Mouse (Mus musculus) liver, embryonic 16.5 days (tissue): ENCODE data around the gene A430005L14Rik. TPM values are rescaled to one million over a fixed set of nuclear protein-coding genes. Genes with fewer than 3 reads are reported as not detected.
"Not testable (repeated sequence)": the region's sequence is repeated elsewhere in the genome, so short reads cannot be mapped to it uniquely, and the experiment has no call there.

Experiments
- ATAC-seq: fragments of 200-750 bp; cut with Nextera tagmentation; 2 replicates; pipeline ENCODE4 v1.8.0; 2017; ENCODE audit warnings: low read depth, mild to moderate bottlenecking, moderate number of reproducible peaks, moderate library complexity
- H3K27ac ChIP-seq: fragments of 300-500 bp; sonication (generic); 2 replicates; pipeline ENCODE4 v1.5.1; 2014; ENCODE audit warnings: mild to moderate bottlenecking, low read length
- H3K27me3 ChIP-seq: fragments of 300-500 bp; sonication (generic); 2 replicates; pipeline ENCODE4 v1.6.1; 2014; ENCODE audit warnings: low read depth, low read length, mixed read lengths; ENCODE audit not compliant: control insufficient read depth, insufficient read depth
- H3K36me3 ChIP-seq: fragments of 300-500 bp; sonication (generic); 2 replicates; pipeline ENCODE4 v1.6.1; 2014; ENCODE audit warnings: mild to moderate bottlenecking; ENCODE audit not compliant: control insufficient read depth, insufficient read depth
- H3K4me1 ChIP-seq: fragments of 300-500 bp; sonication (generic); 2 replicates; pipeline ENCODE4 v1.6.1; 2014; ENCODE audit warnings: low read depth, low read length, mixed read lengths; ENCODE audit not compliant: control insufficient read depth
- H3K4me2 ChIP-seq: fragments of 300-500 bp; sonication (generic); 2 replicates; pipeline ENCODE4 v1.6.1; 2014; ENCODE audit warnings: low read depth, low read length, mixed read lengths
- H3K4me3 ChIP-seq: fragments of 300-500 bp; sonication (generic); 2 replicates; pipeline ENCODE4 v1.5.1; 2014; ENCODE audit warnings: low read depth, mild to moderate bottlenecking, low read length
- H3K9ac ChIP-seq: fragments of 300-500 bp; sonication (generic); 2 replicates; pipeline ENCODE4 v1.6.1; 2014; ENCODE audit warnings: low read depth, low read length
- H3K9me3 ChIP-seq: fragments of 300-500 bp; sonication (generic); replicated peaks from 2 replicates; pipeline ENCODE4 v1.6.1; 2016; ENCODE audit warnings: low read length; ENCODE audit not compliant: control insufficient read depth
- WGBS: fragments of 180-500 bp; shearing (Covaris S2); extraction: QIAGEN DNeasy Blood & Tissue Kit; methylation state at CpG from one replicate; pipeline ENCODE4 v1.1.7; 2014; ENCODE audit not compliant: insufficient replicate concordance; 5-methylcytosine and 5-hydroxymethylcytosine counted together
- polyA plus RNA-seq: library from polyadenylated mRNA; unstranded; fragments of >200 nt; fragmentation: Nextera tagmentation; extraction: Ambion mirVana; gene quantifications from 2 replicates; pipeline ENCODE4 v1.2.1, GENCODE M21; 2015

Gene A430005L14Rik
- 45.4 and 52.0 TPM in 2 replicates for polyA plus RNA-seq

DNA sequence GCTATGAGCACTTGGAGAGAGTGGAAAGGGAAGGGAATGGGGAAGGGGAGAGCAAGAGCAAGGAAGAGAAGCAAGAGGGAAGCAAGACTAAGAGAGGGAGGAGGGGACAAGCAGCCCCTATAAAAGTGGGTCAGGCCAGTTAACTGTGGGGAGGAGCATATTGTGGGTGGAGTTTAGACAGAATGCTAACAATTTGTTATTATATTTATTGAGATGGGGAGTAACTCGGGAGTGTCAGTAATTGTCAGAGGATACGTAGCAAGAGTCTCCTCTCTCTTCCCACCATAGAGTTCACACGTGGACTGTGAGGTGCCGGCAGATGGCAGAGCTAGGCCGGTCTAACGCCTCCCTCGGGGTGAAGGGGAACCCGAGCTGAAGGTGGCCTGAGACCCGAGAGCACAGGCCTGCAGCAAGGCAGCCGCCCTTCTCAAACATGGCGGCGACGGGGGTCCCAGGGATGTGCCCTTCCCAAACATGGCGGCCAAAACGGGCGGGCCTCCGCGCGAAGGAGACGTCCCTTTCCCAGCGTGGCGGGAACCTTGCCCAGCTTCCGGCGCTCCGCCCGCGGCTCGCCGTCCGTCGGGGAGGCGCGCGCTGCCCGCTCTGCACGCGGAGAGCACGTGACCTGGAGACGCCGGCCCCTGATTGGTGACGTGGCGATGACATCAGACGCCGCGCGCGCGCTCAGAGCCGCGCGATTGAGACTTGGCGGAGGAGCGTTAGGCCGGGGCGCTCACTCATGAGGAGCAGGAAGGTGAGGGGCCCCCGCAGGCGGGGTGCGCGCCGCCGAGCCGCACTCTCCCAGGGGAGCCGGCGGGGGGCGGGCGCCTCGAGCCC is at the start of gene A430005L14Rik:
Gene A430005L14Rik, plus strand, starts transcription at position 669 of the 837 bp plus-strand sequence.
- 2% methylated on average over 66 of the region's 67 CpGs for WGBS
- H3K36me3 ChIP-seq: peaks cover 10% of the 10 kb centered on the region
- H3K4me1 ChIP-seq: peaks cover 7% of the 10 kb centered on the region
- H3K9ac ChIP-seq: peak within 1 kb of the TSS; percentile 90
- H3K27ac ChIP-seq: peak within 1 kb of the TSS; percentile 92
- peak within 1 kb of the TSS; percentile 74 for H3K4me2 ChIP-seq
- H3K27me3 ChIP-seq: peaks cover 3% of the 10 kb centered on the region; the same call in 1 of the 2 replicates
- ATAC-seq: peak; percentile 95
- H3K9me3 ChIP-seq: no peaks in the 10 kb centered on the region
- peak within 1 kb of the TSS; percentile 82 for H3K4me3 ChIP-seq

DNA sequence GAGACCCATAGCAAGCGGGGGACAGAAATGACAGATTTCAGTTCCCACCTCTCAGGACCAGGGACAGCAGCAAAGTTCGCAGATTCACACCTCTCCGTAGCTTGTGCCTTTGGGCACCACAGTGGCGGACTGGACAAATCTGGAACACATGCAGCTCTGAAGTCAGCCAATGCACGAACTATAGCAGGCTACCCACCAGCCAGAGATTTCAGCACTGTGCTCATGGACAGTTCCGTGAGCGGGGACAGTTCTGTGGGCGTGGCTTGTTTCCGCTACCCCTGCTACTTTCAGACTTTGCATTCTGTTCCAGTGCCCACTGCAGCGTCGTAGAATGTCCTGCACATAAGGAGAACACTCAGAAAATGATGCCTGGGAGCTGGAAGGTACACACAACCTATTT is 49.5 kb upstream of the A430005L14Rik start:
- H3K27me3 ChIP-seq: no peaks in the 10 kb centered on the region
- no peaks in the 10 kb centered on the region for H3K36me3 ChIP-seq
- no peak overlapping the region for H3K27ac ChIP-seq
- H3K9me3 ChIP-seq: no peaks in the 10 kb centered on the region
- no peak overlapping the region for H3K4me3 ChIP-seq
- no peak for ATAC-seq
- H3K9ac ChIP-seq: no peak overlapping the region
- H3K4me2 ChIP-seq: no peak overlapping the region
- no peaks in the 10 kb centered on the region for H3K4me1 ChIP-seq
- 24% methylated on average over 11 of the region's 11 CpGs for WGBS

DNA sequence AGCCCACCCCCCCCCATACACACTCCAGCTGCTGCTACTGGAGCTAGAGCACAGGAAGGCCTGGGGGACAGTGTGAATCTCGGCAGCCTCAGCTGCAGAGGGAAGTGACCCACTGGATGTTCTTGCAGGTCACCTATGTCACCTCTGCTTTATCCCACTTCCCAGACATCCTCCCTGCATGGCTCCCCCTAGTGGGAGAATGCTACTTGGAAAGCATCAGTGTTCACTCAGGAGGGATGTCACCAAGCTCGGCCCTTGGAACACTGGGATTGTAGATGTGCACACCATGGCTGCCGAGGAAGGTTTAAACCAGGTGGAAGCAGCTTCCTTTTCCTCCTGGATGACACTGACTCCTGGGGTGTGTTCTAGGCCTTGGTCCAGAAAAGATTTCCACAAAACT is 43.4 kb upstream of the A430005L14Rik start:
- no peak overlapping the region for H3K27ac ChIP-seq
- no peak for ATAC-seq
- no peaks in the 10 kb centered on the region for H3K4me1 ChIP-seq
- no peaks in the 10 kb centered on the region for H3K36me3 ChIP-seq
- WGBS: 49% methylated on average over 3 of the region's 3 CpGs
- no peaks in the 10 kb centered on the region for H3K27me3 ChIP-seq
- H3K9me3 ChIP-seq: no peaks in the 10 kb centered on the region
- H3K4me2 ChIP-seq: no peak overlapping the region
- no peak overlapping the region for H3K9ac ChIP-seq
- H3K4me3 ChIP-seq: no peak overlapping the region

DNA sequence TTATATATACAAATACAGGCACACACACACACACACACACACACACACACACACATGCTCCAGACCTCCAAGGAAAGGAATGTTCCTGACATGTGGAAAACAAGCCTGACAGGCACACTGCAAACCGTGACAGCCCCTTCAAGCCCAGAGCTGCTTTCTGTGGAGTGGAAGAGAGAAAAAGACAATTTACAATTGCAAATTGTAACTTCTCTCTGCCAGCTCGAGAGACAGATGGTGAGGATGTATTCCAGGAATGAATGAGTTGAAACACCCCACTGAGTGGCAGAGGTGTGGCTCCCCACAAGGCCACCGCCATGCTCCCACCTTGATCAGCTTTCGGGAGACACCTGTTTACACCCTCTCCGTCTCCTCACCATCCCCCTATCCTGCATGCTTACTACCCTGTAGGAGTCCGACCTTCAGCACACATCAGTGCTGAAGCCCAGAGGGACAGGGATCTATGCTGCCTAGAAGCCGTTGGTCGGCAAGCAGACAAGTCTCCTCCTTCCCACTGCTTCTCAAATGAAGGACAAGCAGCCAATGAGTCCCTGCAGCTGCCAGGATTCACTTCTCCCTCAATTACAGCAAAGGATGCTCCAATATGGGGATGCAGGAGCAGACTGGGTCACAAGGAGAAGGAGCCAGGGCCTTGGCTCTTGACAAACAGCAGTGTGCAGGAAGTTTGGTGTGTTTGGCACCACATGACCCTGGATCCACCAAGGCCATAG is 39.1 kb upstream of the A430005L14Rik start:
- Histone ChIP-seq H3K36me3 (no peaks in the 10 kb centered on the region), H3K4me2 (no peak overlapping the region), H3K9me3 (no peaks in the 10 kb centered on the region), H3K27me3 (no peaks in the 10 kb centered on the region), H3K9ac (no peak overlapping the region), H3K4me1 (no peaks in the 10 kb centered on the region), H3K4me3 (no peak overlapping the region), H3K27ac (no peak overlapping the region)
- 34% methylated on average over 8 of the region's 8 CpGs for WGBS
- ATAC-seq: no peak

DNA sequence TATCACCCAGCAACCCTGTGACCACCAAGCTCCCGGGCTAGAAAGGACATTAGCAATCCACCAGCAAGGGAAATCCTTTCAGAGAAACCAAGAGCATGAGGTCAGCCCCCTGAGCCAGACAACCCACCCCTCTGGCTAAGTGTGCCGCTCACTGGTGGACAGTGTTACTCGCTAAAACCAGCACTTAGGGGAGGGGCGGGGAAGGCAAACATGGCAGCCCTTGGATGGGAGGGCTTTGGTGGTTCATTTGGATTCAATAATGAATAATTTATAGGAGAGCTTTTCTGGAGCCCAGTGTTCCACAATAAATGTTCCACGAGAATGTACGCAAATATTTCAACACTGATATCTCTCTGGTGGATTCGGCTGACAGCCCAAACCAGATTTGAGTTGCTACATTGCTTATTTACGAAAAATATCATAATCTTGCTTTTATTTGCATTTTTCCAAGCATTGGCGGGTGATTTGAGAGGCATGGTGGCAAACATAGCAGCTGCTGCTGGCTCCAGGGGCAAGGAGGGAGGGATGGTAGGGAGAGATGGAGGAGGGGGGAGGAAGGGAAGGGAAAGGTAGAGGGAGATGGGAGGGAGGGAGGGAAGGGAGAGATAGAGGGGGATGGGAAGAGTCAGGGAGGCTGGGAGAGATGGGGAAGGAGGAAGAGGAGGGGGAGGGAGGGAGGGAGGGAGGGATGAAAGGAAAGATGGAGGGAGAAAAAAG is 36.4 kb upstream of the A430005L14Rik start:
- Histone ChIP-seq H3K27me3 (no peaks in the 10 kb centered on the region), H3K4me1 (no peaks in the 10 kb centered on the region), H3K4me3 (no peak overlapping the region), H3K9ac (no peak overlapping the region), H3K36me3 (no peaks in the 10 kb centered on the region), H3K4me2 (no peak overlapping the region), H3K27ac (no peak overlapping the region), H3K9me3 (no peaks in the 10 kb centered on the region)
- 51% methylated on average over 9 of the region's 9 CpGs for WGBS
- ATAC-seq: no peak

DNA sequence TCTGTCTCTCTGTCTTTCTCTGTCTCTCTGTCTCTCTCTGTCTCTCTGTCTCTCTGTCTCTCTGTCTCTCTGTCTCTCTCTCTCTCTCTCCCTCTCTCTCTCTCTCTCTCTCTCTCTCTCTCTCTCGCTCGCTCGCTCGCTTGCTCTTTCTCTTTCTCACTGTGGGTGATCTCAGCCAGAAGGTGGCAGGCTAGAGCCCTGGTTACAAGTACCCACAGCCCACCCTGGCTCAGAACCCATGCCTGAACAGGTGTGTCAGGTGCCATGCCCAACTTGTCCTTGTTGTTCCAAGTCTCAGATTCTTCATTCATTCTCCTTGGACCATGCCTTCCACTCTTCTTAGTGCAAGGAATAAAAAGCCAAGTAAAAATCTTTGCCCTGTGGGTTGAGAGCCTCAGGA is 34.9 kb upstream of the A430005L14Rik start:
- ATAC-seq, H3K9me3 ChIP-seq, H3K4me1 ChIP-seq, H3K4me2 ChIP-seq, H3K36me3 ChIP-seq, H3K4me3 ChIP-seq, H3K27me3 ChIP-seq, H3K27ac ChIP-seq, H3K9ac ChIP-seq: not testable (repeated sequence)
- WGBS: 48% methylated on average over 4 of the region's 4 CpGs

DNA sequence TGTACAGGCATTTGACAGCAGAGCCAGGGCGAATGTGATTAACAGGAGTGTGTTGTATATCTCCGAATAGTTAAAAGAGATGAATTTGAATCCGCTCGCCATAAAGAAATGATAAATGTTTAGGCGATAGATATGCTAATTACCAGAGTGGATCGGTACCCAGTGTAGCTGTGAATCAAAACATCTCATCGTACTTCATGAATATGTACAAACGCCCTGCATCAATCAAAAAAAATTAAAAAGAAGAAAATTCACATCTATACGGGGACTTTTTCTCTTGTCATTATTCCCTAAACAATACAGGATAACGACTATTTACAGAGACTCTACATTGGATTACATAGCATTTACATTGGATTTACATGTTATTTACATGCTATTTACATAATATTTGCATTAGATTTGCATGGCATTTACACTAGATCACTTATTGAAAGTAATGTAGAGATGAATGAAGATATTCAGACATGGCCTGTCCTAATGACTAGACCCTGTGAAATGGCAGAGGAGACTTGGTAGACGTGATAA is 28.2 kb upstream of the A430005L14Rik start:
- H3K27me3 ChIP-seq: no peaks in the 10 kb centered on the region
- H3K4me3 ChIP-seq: no peak overlapping the region
- 67% methylated on average over 11 of the region's 11 CpGs for WGBS
- H3K9me3 ChIP-seq: no peaks in the 10 kb centered on the region
- no peak overlapping the region for H3K4me2 ChIP-seq
- no peak overlapping the region for H3K27ac ChIP-seq
- H3K36me3 ChIP-seq: no peaks in the 10 kb centered on the region
- H3K9ac ChIP-seq: no peak overlapping the region
- H3K4me1 ChIP-seq: no peaks in the 10 kb centered on the region
- no peak for ATAC-seq

DNA sequence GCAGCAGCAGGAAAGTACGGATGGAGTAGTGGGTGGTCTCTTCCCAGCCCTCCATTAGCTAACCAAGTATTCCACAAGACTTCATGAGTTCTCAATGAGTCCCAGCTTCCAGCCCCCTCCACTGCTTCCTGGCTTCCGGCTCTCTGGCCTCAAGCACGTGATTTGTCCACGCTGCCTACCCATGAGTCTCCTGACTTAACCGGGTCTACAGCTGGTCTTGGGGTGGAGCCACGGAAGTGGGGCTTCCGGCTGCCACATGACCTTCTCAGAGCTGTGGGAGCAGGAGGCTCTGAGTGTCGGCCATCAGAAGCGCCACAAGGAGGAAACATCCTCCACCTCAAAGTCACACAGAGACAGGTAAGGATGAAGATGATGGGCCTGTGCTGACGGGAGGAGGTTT is 27.6 kb upstream of the A430005L14Rik start:
- H3K4me2 ChIP-seq: no peak overlapping the region
- 56% methylated on average over 10 of the region's 10 CpGs for WGBS

More for the DNA sequence above, 27.6 kb upstream of the A430005L14Rik start:
- H3K9ac ChIP-seq: no peak overlapping the region
- H3K9me3 ChIP-seq: no peaks in the 10 kb centered on the region
- no peak overlapping the region for H3K27ac ChIP-seq
- no peak overlapping the region for H3K4me3 ChIP-seq
- no peaks in the 10 kb centered on the region for H3K4me1 ChIP-seq
- no peaks in the 10 kb centered on the region for H3K36me3 ChIP-seq
- H3K27me3 ChIP-seq: no peaks in the 10 kb centered on the region
- no peak for ATAC-seq
